Mouse (Mus musculus): Measurements from ENCODE around the gene Gm10282. TPM values are rescaled to one million over a fixed set of nuclear protein-coding genes. Genes with fewer than 3 reads are reported as not detected.
A peak's percentile ranks its signal among the peaks of the same experiment; 100 is the strongest.

Gm10282 gene
- polyA plus RNA-seq, 1 experiment: not detected

DNA sequence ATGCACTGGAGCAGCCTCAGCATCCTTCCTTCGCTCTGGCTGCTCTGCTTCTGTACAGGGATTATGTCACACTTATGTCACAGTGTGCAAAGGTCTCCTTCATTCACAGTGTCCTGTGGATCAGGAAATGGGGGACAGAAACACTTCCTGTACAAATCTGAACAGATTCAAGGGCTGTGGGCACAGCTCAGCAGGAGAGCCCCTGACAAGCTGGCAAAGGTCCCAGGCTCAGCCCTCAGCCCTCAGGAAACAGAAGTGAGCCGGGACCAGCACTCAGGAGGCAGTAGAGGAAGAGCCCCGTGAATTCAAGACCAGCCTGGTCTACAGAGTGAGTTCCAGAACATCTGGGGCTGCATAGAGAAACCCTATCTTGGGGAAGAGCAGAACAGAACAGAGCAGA lies 23.4 kb downstream of the Gm10282 start:
- H3K4me3 ChIP-seq (ENCODE audit: insufficient read depth, low read length): no peak overlapping the region
- H3K4me1 ChIP-seq (ENCODE audit: control insufficient read depth, insufficient read depth, low read length): peaks cover 11% of the 10 kb centered on the region
- no peak for TF ChIP-seq CTCF (IDR thresholded peaks at IDR 0.05; ENCODE audit: low read depth, low read length)
- TF ChIP-seq POLR2A (IDR thresholded peaks at IDR 0.05; ENCODE audit: borderline replicate concordance, low read depth, low read length): no peak
- no peak overlapping the region for H3K27ac ChIP-seq (ENCODE audit: insufficient read depth, low read depth, low read length)

- TF ChIP-seq POLR2A (IDR thresholded peaks at IDR 0.05; ENCODE audit: borderline replicate concordance, low read depth, low read length): no peak
- TF ChIP-seq CTCF (IDR thresholded peaks at IDR 0.05; ENCODE audit: low read depth, low read length): no peak
- Histone ChIP-seq H3K27ac (ENCODE audit: insufficient read depth, low read depth, low read length) (no peak overlapping the region), H3K4me3 (ENCODE audit: insufficient read depth, low read length) (no peak overlapping the region), H3K4me1 (ENCODE audit: control insufficient read depth, insufficient read depth, low read length) (peaks cover 7% of the 10 kb centered on the region)
Measured at GRCm38 (mm10) chr8:72279151-72279550, 25.9 kb downstream of the Gm10282 start.

DNA sequence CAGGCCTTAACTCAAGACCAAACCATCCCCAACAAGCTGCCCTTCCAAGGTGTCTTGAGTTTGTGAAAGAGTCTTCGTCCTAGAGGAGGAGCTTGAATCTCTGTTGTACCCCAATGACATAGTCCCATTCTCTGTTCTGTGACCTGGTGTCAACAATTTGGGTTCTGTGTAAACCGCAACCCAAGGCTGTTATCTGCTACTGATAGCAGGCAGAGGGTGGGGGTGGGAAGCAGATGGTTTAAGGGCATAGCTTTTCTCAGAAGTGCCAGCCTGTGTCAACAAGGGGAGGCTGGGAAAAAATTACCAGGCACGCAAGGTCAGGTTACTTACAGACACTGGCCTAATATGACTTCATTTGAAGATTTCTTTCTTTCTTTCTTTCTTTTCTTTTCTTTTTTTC lies 27.8 kb downstream of the Gm10282 start:
- Histone ChIP-seq H3K4me1 (ENCODE audit: control insufficient read depth, insufficient read depth, low read length) (peaks cover 19% of the 10 kb centered on the region), H3K4me3 (ENCODE audit: insufficient read depth, low read length) (no peak overlapping the region), H3K27ac (ENCODE audit: insufficient read depth, low read depth, low read length) (no peak overlapping the region)
- TF ChIP-seq POLR2A (IDR thresholded peaks at IDR 0.05; ENCODE audit: borderline replicate concordance, low read depth, low read length): no peak
- TF ChIP-seq CTCF (IDR thresholded peaks at IDR 0.05; ENCODE audit: low read depth, low read length): no peak

DNA sequence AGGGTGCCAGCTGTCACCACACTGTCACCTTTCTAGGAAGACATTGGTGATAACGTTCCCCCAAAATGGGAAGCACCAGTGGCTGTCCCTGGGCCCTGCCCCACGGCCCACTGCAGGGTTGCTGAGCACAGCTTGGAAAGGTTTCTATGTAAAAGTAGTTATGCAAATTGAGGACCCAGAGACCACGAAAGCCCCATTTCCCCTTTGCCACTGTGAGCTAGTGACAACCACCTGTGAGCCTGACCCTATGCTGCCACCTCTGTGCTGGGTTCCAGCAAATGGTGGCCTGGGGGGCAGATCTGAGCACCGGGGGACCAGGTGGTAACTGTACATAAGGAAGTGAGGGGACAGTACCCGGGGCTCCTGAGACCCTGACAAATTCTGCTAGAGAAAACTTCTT lies 31.3 kb downstream of the Gm10282 start:
- Histone ChIP-seq H3K4me3 (ENCODE audit: insufficient read depth, low read length) (no peak overlapping the region), H3K4me1 (ENCODE audit: control insufficient read depth, insufficient read depth, low read length) (peaks cover 12% of the 10 kb centered on the region), H3K27ac (ENCODE audit: insufficient read depth, low read depth, low read length) (no peak overlapping the region)
- no peak for TF ChIP-seq POLR2A (IDR thresholded peaks at IDR 0.05; ENCODE audit: borderline replicate concordance, low read depth, low read length)
- TF ChIP-seq CTCF (IDR thresholded peaks at IDR 0.05; ENCODE audit: low read depth, low read length): no peak

DNA sequence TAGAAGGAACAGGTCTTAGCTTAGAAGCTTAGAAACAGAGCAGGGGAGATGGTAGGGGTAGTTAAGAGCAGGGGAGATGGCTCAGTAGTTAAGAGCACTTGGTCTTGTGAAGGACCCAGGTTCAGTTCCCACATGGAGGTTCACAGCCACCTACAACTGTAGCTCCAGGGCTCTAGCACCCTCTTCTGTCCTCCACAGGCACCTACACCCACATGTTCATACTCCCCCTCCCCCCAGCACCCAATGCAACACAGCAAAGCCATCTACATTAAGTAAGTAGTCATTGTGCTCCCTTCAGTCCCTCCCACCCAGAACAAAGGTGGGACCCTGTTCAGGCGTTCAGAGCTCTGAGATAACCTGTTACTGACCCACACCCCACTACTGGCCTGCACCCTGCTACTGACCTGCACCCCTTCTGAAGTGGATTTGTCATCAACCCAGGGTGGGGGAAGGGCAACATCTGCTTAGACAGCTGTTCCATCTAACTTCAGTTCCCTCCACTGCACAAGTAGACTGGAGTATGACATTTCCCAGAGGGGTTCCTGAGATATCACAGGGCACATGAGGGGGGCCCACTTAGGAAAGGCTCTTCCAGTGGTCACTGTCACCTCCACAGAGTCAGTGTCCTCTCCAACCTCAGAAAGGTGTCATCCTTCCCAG lies 31.8 kb downstream of the Gm10282 start:
- Histone ChIP-seq H3K4me1 (ENCODE audit: control insufficient read depth, insufficient read depth, low read length) (peaks cover 18% of the 10 kb centered on the region), H3K4me3 (ENCODE audit: insufficient read depth, low read length) (no peak overlapping the region), H3K27ac (ENCODE audit: insufficient read depth, low read depth, low read length) (no peak overlapping the region)
- TF ChIP-seq POLR2A (IDR thresholded peaks at IDR 0.05; ENCODE audit: borderline replicate concordance, low read depth, low read length): no peak
- no peak for TF ChIP-seq CTCF (IDR thresholded peaks at IDR 0.05; ENCODE audit: low read depth, low read length)

DNA sequence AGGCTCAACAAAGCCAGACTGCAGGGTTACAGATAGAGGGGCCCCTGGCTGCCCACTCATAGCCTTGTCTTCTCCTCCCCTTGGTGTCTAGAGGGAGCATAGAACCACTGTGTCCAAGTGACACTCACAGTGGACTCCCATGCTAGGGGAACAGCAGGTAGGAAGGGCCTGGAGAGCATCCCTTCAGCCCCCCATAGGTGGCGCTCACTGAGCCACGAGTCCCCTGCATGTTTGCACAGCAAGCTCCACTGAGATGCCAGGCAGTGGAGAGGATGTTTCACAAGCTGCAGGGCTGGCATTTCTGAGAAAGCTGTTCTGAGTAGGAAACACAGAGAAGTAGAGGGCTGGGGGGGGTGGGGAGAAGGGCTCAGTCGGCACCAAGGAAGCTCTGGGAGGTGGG lies 32.7 kb downstream of the Gm10282 start:
- H3K4me1 ChIP-seq (ENCODE audit: control insufficient read depth, insufficient read depth, low read length): peaks cover 21% of the 10 kb centered on the region
- TF ChIP-seq CTCF (IDR thresholded peaks at IDR 0.05; ENCODE audit: low read depth, low read length) (peak; percentile 46), POLR2A (IDR thresholded peaks at IDR 0.05; ENCODE audit: borderline replicate concordance, low read depth, low read length) (no peak)
- H3K4me3 ChIP-seq (ENCODE audit: insufficient read depth, low read length): no peak overlapping the region
- H3K27ac ChIP-seq (ENCODE audit: insufficient read depth, low read depth, low read length): no peak overlapping the region

DNA sequence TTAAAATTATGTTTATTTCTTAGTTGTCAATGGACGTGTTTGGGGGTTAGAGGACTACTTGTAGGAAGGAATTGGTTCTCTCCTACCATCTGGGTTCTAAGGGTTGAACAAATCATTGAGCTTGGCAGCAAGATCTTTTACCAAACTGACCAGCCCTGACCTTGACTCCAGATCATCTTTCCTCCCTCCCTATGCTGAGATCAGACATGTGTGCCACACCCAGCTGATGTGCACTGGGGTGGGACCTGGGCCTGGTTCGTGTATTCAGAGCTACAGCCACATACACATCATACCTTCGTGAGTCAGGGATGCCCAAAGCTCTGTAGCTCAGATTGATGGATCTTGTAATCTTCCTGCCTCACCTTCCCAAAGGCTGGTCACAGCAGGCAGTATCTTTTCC lies 33.4 kb downstream of the Gm10282 start:
- TF ChIP-seq CTCF (IDR thresholded peaks at IDR 0.05; ENCODE audit: low read depth, low read length) (no peak), POLR2A (IDR thresholded peaks at IDR 0.05; ENCODE audit: borderline replicate concordance, low read depth, low read length) (no peak)
- H3K4me3 ChIP-seq (ENCODE audit: insufficient read depth, low read length): no peak overlapping the region
- H3K4me1 ChIP-seq (ENCODE audit: control insufficient read depth, insufficient read depth, low read length): peaks cover 21% of the 10 kb centered on the region
- H3K27ac ChIP-seq (ENCODE audit: insufficient read depth, low read depth, low read length): no peak overlapping the region

DNA sequence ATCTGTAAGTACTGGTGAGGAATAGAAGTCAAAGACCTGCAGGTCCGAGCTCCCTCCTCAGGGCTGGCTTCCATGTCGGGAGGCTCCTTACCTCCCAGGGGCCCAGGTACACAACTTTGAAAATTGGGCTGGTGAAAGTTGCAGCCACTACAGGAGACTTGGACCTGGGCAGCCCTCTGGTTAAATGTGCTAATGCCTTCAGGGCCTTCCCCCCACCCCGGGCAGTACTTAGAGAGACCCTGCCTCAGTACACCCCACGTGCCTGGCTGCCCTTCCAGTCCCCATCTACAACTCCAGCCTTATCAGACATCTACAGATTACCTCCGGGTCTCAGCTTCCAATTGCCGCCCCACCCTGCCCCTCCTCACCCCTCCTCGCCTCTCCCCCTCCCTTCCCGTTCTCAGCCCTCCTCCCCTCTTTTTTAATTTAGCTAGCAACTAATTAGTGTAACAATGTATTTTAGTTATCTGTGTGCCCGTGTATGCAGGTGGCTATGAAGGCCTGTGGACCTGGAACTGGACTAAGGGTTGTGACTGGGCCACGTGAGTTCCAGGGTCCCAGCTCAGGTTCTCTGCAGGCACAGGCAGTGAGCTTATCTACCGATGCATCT lies 33.9 kb downstream of the Gm10282 start:
- no peak overlapping the region for H3K27ac ChIP-seq (ENCODE audit: insufficient read depth, low read depth, low read length)
- peaks cover 21% of the 10 kb centered on the region for H3K4me1 ChIP-seq (ENCODE audit: control insufficient read depth, insufficient read depth, low read length)
- H3K4me3 ChIP-seq (ENCODE audit: insufficient read depth, low read length): no peak overlapping the region
- TF ChIP-seq POLR2A (IDR thresholded peaks at IDR 0.05; ENCODE audit: borderline replicate concordance, low read depth, low read length) (no peak), CTCF (IDR thresholded peaks at IDR 0.05; ENCODE audit: low read depth, low read length) (no peak)

GRCm38 (mm10) chr8:72270606-72271005 lies 34.5 kb downstream of the Gm10282 start:
- Histone ChIP-seq H3K27ac (ENCODE audit: insufficient read depth, low read depth, low read length) (no peak overlapping the region), H3K4me3 (ENCODE audit: insufficient read depth, low read length) (no peak overlapping the region), H3K4me1 (ENCODE audit: control insufficient read depth, insufficient read depth, low read length) (peaks cover 21% of the 10 kb centered on the region)
- no peak for TF ChIP-seq CTCF (IDR thresholded peaks at IDR 0.05; ENCODE audit: low read depth, low read length)
- TF ChIP-seq POLR2A (IDR thresholded peaks at IDR 0.05; ENCODE audit: borderline replicate concordance, low read depth, low read length): no peak

GRCm38 (mm10) chr8:72268356-72268755 lies 36.7 kb downstream of the Gm10282 start:
- Histone ChIP-seq H3K4me1 (ENCODE audit: control insufficient read depth, insufficient read depth, low read length) (peaks cover 17% of the 10 kb centered on the region), H3K27ac (ENCODE audit: insufficient read depth, low read depth, low read length) (no peak overlapping the region; the same call in 1 of the 2 replicates), H3K4me3 (ENCODE audit: insufficient read depth, low read length) (no peak overlapping the region)
- TF ChIP-seq CTCF (IDR thresholded peaks at IDR 0.05; ENCODE audit: low read depth, low read length) (no peak), POLR2A (IDR thresholded peaks at IDR 0.05; ENCODE audit: borderline replicate concordance, low read depth, low read length) (no peak)
